Comparison of ENCODE assay signal across 8 mouse cellular contexts in genomic region chr17:64130356-64130755, GRCm38 (mm10).
DNase-seq lines count a peak whose midpoint lies in the region; ATAC-seq lines count a peak whose summit lies in the region.

No protein-coding gene starts in this region.

- H3K36me3 ChIP-seq in neural tube, embryonic 15.5 days, result no peaks in the 10 kb centered on the region

- WGBS in neural tube, embryonic 15.5 days, result 44% methylated on average over 3 of the region's 3 CpGs

- H3K4me1 ChIP-seq in neural tube, embryonic 15.5 days, result peaks cover 6% of the 10 kb centered on the region; the same call in 1 of the 2 replicates

- H3K9me3 ChIP-seq in neural tube, embryonic 15.5 days (replicated peaks), result no peaks in the 10 kb centered on the region

- H3K27me3 ChIP-seq in neural tube, embryonic 15.5 days (replicated peaks), result no peaks in the 10 kb centered on the region

- DNase-seq in adrenal gland, adult 2 months, result peak; percentile 26
- no peak for DNase-seq in adrenal gland, adult 18-20 months (ENCODE audit: low spot score in 2 of 2)
- no peak for DNase-seq in neural tube, embryonic 10.5 days (ENCODE audit: extremely low spot score, low spot score)
- DNase-seq in heart, postnatal 4 days, result peak; percentile 22
- DNase-seq in thymus, postnatal 36 days, result no peak

- no peak overlapping the region for H3K9ac ChIP-seq in neural tube, embryonic 15.5 days (replicated peaks)

- ATAC-seq in neural tube, embryonic 15.5 days (ENCODE audit: low FRiP score), result peak; percentile 28; the same call in 1 of the 2 replicates
- peak; percentile 86 for ATAC-seq in megakaryocyte progenitor cell, adult 5-6 weeks (replicated peaks; ENCODE audit: poor library complexity)
- no peak for ATAC-seq in activated CD4-positive, CD25-positive, alpha-beta regulatory T cell, adult 4 months

- 0 out of 2 replicates have a peak overlapping the region, but pooled peaks have one; percentile 19 for H3K27ac ChIP-seq in neural tube, embryonic 15.5 days (replicated peaks)

- no peak overlapping the region for H3K4me2 ChIP-seq in neural tube, embryonic 15.5 days

- H3K4me3 ChIP-seq in neural tube, embryonic 15.5 days (replicated peaks), result no peak overlapping the region

Comparison
In these comparisons a context has a peak if more than half of its experiments do, and no peak if none do; other contexts are left out.
1. DNase-seq: peak in adrenal gland, adult 2 months (single experiment) and heart, postnatal 4 days (single experiment); none in adrenal gland, adult 18-20 months (0 of 2), neural tube, embryonic 10.5 days (single experiment) and thymus, postnatal 36 days (0 of 2).